Mouse (Mus musculus) heart, adult 9 months (tissue): ENCODE measurements around the gene Mdfic.

Experiments used
- DNase-seq, 2 experiments: peaks; one replicate each; pipeline ENCODE4 v3.0.0; 2022; ENCODE audit warnings: low spot score in 2 of 2

Mdfic gene

DNA sequence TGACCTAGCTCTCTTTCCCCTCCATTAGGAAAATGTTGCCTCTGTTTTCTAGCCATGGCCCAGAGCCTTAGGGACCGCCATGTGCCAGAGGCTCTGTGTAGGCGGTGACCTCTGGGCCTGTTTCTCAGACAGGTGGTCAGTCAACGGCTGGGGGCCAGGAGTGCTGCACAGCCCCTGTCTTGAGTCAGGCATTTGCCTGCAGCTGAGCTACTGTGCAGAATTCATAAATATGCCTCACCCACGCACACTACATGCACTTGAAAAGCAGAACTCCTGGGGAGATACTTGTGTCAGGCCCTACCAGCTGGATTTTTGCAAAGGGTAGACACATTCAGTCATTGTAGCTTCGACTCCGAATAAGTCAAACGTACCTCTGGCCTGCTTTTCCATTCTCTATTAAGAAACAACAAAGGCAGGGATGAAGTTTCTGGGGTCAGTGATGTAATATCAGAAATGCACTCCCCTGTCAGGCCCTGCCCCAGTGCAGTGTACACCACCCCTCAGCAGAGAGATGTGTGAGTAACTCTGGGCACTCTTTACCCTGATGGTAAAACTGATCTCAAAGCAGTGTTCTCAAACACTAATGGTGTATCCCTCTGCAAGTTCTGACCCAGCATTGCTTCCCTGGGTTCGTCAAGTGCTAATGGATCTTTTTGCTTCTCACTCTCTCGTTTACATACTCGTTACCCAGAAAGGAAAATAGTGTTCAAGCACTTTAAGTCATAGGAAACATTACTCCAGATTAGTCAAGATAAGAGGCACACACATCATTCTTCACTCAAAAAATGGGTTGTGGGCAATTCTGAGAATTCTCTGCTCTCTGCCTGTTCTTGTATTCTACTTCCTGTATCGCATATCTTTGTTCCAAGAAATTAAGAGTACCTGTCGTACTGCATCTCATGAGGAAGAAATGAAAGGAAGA lies 72.5 kb downstream of the Mdfic start:
- peak; percentile 13 to 14 for DNase-seq

DNA sequence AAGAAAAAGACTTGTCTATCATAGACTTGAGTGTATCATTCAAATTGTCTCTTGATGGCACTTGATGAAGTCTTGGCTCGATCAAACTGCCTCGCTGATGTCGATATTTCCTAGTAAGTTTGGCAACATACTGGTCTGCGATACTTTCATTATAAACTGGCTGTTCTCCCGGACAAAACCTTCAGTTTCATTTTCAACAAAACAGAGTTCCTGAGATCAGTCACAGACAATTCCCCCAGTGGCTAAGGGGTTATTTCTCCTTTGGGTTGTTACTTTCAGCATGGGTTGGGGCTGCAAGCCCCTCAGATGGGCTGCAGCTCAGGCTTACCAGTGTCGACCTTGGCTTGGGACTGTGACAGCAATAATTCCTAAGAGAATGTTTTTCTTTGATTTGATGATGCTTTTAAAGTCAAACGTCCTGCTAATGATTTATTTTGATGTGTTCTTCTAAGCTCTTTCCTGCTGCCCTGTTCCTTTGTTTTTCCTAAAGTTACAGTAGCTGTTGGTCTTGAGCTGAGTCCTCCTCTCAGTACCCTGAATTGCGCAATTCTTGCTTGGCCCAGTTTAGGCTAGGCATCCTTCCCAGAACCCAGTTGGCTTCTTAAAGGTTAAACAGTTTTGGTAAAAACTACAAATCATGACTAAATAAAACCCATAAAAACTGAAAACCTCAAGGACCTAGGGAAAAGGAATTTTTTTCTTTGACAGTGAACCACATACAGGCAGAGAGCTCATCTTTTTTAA lies 73.3 kb downstream of the Mdfic start:
- peak; percentile 49 to 70 for DNase-seq

DNA sequence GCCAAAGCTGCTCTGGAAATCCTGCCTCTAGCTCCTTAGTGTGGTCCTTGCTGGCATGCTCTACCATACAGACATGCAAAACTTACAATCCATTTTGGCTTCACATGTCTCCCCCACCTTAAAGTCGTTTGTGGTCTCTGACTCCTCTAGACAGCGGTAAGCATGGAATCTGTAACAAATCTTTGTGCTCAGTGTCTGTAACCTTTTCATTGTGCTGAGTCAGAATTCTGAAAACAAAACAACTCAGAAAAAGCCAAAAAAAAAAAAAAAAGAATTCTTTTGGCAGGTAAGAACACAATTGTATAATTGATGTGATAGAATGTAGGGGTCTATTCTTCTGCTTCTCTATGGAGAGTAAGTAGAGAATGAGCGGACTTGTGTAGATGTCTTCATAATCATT lies 74.3 kb downstream of the Mdfic start:
- DNase-seq, result no peak

DNA sequence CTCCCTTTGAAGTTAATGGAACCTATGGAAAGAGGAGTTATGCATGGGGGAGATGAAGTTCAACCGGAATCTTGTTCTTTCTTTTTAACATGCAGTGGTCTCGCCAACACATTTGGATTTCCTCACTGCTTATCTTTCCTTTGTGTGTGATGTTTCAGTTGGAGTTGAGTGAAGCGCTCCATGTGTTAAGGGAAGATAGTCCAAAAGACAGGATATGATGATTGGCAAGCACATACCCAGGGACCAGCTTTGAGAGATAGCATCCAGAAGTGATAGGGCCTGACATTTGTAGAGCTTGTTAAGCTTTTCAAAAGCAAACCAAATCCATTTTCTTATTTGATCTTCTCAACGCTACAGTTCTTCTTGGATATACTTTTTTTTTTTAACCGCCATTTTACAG lies 86.9 kb downstream of the Mdfic start:
- peak; percentile 7 to 8 for DNase-seq

DNA sequence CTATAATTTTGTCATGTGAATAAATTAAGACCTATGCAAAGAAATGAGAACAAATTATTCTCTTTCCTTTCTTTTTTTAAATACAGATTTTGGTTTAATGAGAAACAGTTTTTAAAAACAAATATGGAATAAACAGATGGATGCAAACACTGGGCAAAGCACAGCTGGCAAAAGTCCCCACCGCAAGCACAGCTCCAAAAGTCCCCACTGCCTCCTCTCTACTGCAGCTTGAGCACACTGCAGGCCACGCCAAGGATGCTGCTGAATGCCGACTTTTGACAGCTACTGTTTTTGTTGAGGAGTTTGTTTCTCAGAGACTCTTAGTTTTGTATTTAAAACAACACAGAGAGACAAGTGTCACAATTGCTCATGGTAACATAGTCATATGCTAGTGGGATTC lies 104.8 kb downstream of the Mdfic start:
- no peak for DNase-seq

DNA sequence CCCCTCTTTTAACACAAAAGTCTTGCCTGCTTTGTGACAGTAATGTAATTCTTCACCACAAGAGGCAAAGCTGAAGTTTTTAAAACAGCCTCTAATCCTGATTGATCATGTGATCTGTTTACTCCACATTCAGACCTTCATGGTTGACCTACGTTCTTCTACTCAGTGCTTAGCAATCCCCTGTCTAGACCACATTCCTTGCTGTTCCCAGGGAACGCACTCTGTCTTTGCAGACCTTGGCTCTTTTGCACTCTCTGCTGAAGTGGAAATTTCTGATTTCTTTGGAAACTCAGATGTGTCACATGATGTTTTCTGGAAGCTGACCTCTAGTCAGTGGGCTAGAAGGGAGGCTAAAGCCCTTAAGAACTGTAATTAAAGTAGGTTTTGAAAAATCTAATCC lies 109.4 kb downstream of the Mdfic start:
- DNase-seq, result no peak

DNA sequence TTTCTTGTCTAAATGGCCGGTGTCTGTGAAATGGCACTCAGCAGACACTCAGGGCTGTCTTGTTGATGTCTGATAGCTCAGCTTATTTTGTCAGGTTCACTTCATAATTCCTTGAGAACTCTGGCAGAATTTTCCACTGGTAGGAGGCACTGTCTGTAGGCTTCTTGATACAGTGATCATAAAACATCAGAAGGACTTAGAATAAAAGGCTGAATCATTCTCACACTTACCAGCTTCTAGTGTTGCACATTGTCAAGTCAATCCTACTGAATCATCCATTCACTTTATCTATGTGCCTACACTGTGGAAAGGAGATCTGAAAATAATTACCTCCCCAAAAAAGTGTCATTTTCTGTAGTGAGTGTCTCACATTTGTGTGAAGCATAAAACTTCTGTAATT lies 110.2 kb downstream of the Mdfic start:
- no peak for DNase-seq

DNA sequence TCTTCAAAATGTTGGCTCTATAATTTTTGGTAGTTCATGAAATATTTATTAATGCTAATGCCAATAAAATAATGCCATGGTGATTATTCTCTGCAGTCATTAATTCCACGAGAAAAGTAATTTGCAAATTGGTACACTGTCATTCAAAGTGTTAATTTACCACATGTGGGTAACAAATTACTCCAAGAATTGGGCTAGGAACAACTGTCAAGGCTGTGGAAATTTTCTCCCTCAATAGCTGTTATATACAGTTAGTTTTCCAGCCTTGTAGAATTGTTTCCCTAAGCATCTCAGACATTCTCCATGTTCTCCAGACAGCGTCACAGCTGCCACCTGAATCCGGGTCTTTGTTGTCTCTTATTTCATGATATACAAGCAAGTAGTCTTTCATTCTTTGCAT lies 117.2 kb downstream of the Mdfic start:
- DNase-seq, result no peak

DNA sequence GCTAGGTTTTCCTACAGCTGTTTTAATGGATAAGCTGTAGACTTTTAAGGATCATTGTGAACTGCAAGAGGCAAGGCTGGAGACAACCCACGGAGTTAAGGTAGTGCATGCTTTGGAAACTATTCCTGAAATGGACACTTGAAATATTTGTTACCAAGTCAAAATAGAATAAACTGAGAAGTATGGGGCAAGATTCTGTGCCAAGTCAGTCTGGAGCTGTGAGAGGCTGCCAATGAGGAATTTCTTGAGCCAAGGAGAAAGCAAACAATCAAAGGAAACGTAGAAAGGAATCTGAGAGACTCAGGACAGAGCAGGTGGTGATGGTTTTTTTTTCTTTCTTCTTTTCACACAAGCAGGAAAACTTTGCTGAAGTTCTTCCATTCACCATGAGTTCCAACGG lies 119.4 kb downstream of the Mdfic start:
- DNase-seq, result no peak

DNA sequence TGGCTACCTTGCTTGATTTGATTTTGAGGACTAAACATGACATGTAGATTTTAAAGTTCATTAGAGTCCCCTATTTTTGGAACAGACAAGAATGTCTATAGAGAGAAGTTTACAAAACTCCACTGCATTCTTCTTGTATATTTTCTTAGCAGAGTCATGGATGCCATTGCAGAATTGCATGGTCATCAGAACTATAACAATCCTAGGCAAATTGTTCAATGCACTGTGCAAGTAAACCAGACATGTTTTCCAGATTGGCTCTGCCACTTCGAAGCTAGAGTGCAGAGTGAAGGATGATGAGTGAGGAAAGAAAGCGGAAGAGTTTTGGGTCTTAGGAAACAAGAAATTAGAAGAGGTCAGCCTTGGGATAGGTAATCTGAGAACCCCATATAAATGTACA lies 120.0 kb downstream of the Mdfic start:
- no peak for DNase-seq

DNA sequence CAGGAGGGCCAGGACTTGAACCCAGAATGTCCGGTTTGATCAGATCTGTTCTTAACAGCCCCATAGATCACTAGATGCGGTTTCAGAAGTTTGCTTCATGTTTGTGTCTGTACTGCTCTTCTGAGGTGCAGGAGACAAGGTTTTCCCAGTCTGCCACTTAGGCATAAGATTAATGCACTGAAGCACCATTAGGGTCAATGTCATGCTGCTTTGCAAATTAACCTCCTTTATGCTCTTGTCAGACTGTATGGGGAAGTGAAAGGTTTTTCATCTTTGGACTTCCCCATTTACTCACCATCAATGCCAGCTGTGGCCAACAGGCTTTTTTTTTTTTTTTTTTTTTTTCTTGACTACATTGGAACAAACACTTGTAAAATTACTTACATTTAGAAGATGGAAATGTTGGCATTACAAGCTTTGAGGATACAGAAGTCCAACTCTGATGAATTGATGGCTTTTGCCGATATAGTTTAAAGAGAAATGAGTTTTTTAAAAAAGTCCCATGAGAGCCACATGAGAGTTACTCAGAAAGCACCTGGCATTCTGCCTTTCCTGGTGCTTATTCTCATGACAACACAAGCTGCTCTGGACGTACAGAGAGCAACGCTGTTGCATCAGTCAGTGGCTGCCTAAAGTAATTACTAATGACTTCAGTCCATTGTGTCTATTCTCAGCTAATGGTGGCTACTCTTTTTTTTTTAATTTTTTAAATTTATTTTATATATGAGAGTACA lies 121.2 kb downstream of the Mdfic start:
- peak in 1 of 2 experiments; percentile 5 for DNase-seq

DNA sequence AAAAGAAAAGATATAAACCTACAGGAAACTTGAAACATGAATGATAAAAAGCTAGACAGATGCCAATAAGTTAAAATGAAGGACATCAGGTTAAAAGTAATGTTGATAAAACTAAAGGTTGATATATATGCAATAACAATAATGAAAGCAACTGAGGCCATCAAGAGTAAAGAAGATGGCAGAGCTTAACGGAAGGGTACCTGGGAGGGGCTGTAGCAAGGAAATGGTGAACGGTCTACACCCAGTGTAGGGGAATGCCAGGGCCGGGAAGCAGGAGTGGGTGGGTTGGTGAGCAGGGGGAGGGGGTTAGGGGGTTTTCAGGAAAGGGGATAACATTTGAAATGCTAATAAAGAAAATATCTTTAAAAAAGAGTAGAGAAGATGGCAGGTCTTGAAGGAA lies 122.8 kb downstream of the Mdfic start:
- DNase-seq, result no peak

DNA sequence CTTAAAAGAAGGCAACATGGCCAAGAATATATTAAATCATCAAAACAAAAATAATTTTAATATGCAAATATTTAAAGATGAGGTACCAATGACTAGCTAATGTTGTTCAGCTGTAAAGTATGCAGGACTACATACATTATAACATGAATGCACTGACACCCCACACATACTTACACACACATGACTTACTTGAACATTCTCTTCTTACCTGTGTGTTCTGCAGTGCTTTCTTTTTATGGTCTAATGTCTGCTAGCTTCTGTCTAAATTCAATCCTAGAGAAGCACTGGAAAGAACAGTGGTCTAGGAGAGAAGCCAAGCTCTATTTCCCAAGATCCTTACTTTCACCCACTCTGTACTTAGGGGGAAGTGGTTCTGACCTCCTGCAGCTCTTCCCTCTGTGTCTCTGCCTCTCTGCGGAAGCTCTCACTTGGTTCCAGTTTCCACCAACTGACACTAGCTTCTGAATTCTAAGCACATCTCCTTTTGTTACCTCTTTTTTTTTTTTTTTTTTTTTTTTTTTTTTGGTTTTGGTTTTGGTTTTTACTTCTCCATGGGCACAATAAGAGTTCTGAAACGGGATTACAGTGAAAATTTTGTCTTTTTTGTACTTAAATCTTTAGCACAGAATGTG lies 125.4 kb downstream of the Mdfic start:
- peak; percentile 4 to 11 for DNase-seq
